Mouse (Mus musculus) megakaryocyte, embryonic 14.5 days (primary cell): ENCODE measurements around the gene Has3. TPM values are rescaled to one million over a fixed set of nuclear protein-coding genes. Genes with fewer than 3 reads are reported as not detected.
"Not testable (repeated sequence)": the region's sequence is repeated elsewhere in the genome, so short reads cannot be mapped to it uniquely, and the experiment has no call there.

Experiments used
- H3K27me3 ChIP-seq: replicated peaks from 2 replicates; pipeline ENCODE3; 2012; ENCODE audit warnings: inconsistent platforms
- H3K36me3 ChIP-seq: replicated peaks from 2 replicates; pipeline ENCODE3; 2012; ENCODE audit warnings: low read length, inconsistent platforms, mixed read lengths
- H3K4me1 ChIP-seq: 2 replicates; pipeline ENCODE4 v1.6.1; 2012; ENCODE audit warnings: inconsistent platforms
- H3K4me3 ChIP-seq: replicated peaks from 2 replicates; pipeline ENCODE3; 2012; ENCODE audit warnings: moderate library complexity, mild to moderate bottlenecking, inconsistent platforms
- H3K9me3 ChIP-seq: 2 replicates; pipeline ENCODE4 v1.6.1; 2012; ENCODE audit warnings: inconsistent platforms
- FLI1 ChIP-seq: IDR thresholded peaks from 2 replicates; pipeline ENCODE4 v1.6.1; 2012; ENCODE audit warnings: low read length, inconsistent platforms, mixed read lengths
- GATA1 ChIP-seq: IDR thresholded peaks from 3 replicates; pipeline ENCODE4 v1.6.1; 2012; ENCODE audit warnings: mixed read lengths, low read length, inconsistent platforms, borderline replicate concordance
- polyA plus RNA-seq: library from polyadenylated mRNA; stranded (reverse); fragments of >175 nt; gene quantifications from 2 replicates; pipeline ENCODE4 v1.2.3, GENCODE M21; 2012; ENCODE audit warnings: low replicate concordance; ENCODE audit not compliant: insufficient read depth

Has3 gene
- polyA plus RNA-seq, 1 experiment: not detected

- Histone ChIP-seq H3K4me3 (no peak overlapping the region), H3K9me3 (no peaks in the 10 kb centered on the region), H3K27me3 (no peaks in the 10 kb centered on the region), H3K4me1 (no peaks in the 10 kb centered on the region), H3K36me3 (peaks cover 85% of the 10 kb centered on the region)
- TF ChIP-seq FLI1 (no peak), GATA1 (no peak)
Observed at GRCm38 (mm10) chr8:106908291-106908690, 38.2 kb downstream of the Has3 start.

GRCm38 (mm10) chr8:106913631-106914030 is 43.6 kb downstream of the Has3 start:
- TF ChIP-seq GATA1 (no peak), FLI1 (no peak)
- no peaks in the 10 kb centered on the region for H3K9me3 ChIP-seq
- H3K4me1 ChIP-seq: no peaks in the 10 kb centered on the region
- H3K27me3 ChIP-seq: no peaks in the 10 kb centered on the region
- peaks cover 83% of the 10 kb centered on the region for H3K36me3 ChIP-seq
- no peak overlapping the region for H3K4me3 ChIP-seq

GRCm38 (mm10) chr8:106919721-106920394 is 49.8 kb downstream of the Has3 start:
- peaks cover 90% of the 10 kb centered on the region for H3K36me3 ChIP-seq
- no peaks in the 10 kb centered on the region for H3K4me1 ChIP-seq

GRCm38 (mm10) chr8:106920395-106920741 is 50.3 kb downstream of the Has3 start:
- Histone ChIP-seq H3K36me3 (peaks cover 87% of the 10 kb centered on the region), H3K9me3 (no peaks in the 10 kb centered on the region), H3K4me1 (no peaks in the 10 kb centered on the region), H3K4me3 (no peak overlapping the region), H3K27me3 (no peaks in the 10 kb centered on the region)
- TF ChIP-seq GATA1 (no peak), FLI1 (no peak)

More at GRCm38 (mm10) chr8:106919721-106920394, 49.8 kb downstream of the Has3 start:
- H3K4me3 ChIP-seq: no peak overlapping the region
- TF ChIP-seq FLI1: no peak
- no peak for TF ChIP-seq GATA1
- no peaks in the 10 kb centered on the region for H3K9me3 ChIP-seq
- H3K27me3 ChIP-seq: no peaks in the 10 kb centered on the region

GRCm38 (mm10) chr8:106924057-106924456 is 54.0 kb downstream of the Has3 start:
- H3K4me3 ChIP-seq: no peak overlapping the region
- H3K4me1 ChIP-seq: no peaks in the 10 kb centered on the region
- no peak for TF ChIP-seq GATA1
- no peak for TF ChIP-seq FLI1
- peaks cover 6% of the 10 kb centered on the region for H3K27me3 ChIP-seq
- peaks cover 4% of the 10 kb centered on the region; the same call in 1 of the 2 replicates for H3K9me3 ChIP-seq
- peaks cover 50% of the 10 kb centered on the region for H3K36me3 ChIP-seq

GRCm38 (mm10) chr8:106924904-106925349 is 54.9 kb downstream of the Has3 start:
- H3K4me1 ChIP-seq: no peaks in the 10 kb centered on the region
- H3K9me3 ChIP-seq: peaks cover 4% of the 10 kb centered on the region; the same call in 1 of the 2 replicates
- H3K36me3 ChIP-seq: peaks cover 41% of the 10 kb centered on the region
- H3K27me3 ChIP-seq: peaks cover 10% of the 10 kb centered on the region
- no peak overlapping the region for H3K4me3 ChIP-seq
- TF ChIP-seq FLI1 (no peak), GATA1 (no peak)

- H3K4me1 ChIP-seq: no peaks in the 10 kb centered on the region
- peaks cover 13% of the 10 kb centered on the region for H3K27me3 ChIP-seq
- H3K36me3 ChIP-seq: peaks cover 36% of the 10 kb centered on the region
- H3K4me3 ChIP-seq: no peak overlapping the region
- peaks cover 4% of the 10 kb centered on the region; the same call in 1 of the 2 replicates for H3K9me3 ChIP-seq
- TF ChIP-seq GATA1 (no peak), FLI1 (no peak)
Observed at GRCm38 (mm10) chr8:106925446-106925845, 55.4 kb downstream of the Has3 start.

- Histone ChIP-seq H3K4me3 (no peak overlapping the region), H3K4me1 (no peaks in the 10 kb centered on the region), H3K27me3 (peaks cover 27% of the 10 kb centered on the region), H3K9me3 (peaks cover 4% of the 10 kb centered on the region; the same call in 1 of the 2 replicates), H3K36me3 (peaks cover 23% of the 10 kb centered on the region)
- TF ChIP-seq FLI1 (no peak), GATA1 (no peak)
Observed at GRCm38 (mm10) chr8:106927247-106927646, 57.2 kb downstream of the Has3 start.

GRCm38 (mm10) chr8:106928182-106928581 is 58.1 kb downstream of the Has3 start:
- not testable (repeated sequence) for H3K4me1 ChIP-seq, H3K4me3 ChIP-seq, H3K9me3 ChIP-seq
- peaks cover 13% of the 10 kb centered on the region for H3K36me3 ChIP-seq
- peaks cover 34% of the 10 kb centered on the region for H3K27me3 ChIP-seq

GRCm38 (mm10) chr8:106929155-106929913 is 59.3 kb downstream of the Has3 start:
- TF ChIP-seq FLI1 (no peak), GATA1 (no peak)
- Histone ChIP-seq H3K9me3 (peaks cover 4% of the 10 kb centered on the region; the same call in 1 of the 2 replicates), H3K36me3 (peaks cover 7% of the 10 kb centered on the region), H3K27me3 (peaks cover 42% of the 10 kb centered on the region), H3K4me1 (peaks cover 8% of the 10 kb centered on the region), H3K4me3 (no peak overlapping the region)
